Mouse (Mus musculus): ENCODE measurements around the gene Grk6. TPM values are rescaled to one million over a fixed set of nuclear protein-coding genes. Genes with fewer than 3 reads are reported as not detected.

Gene Grk6
- polyA plus RNA-seq, 1 experiment: 8.4 TPM

- Histone ChIP-seq H3K36me3 (ENCODE audit: control insufficient read depth, insufficient read depth, low read length) (no peaks in the 10 kb centered on the region; the same call in 1 of the 2 replicates), H3K27me3 (ENCODE audit: control insufficient read depth, insufficient read depth, low read length) (no peaks in the 10 kb centered on the region), H3K27ac (ENCODE audit: control insufficient read depth, insufficient read depth, low read depth, low read length) (no peak overlapping the region), H3K4me3 (ENCODE audit: control insufficient read depth, low read depth, low read length) (peak overlapping the region; percentile 85), H3K4me1 (ENCODE audit: control insufficient read depth, insufficient read depth, low read length) (peaks cover 23% of the 10 kb centered on the region)
- TF ChIP-seq POLR2A (IDR thresholded peaks at IDR 0.05; ENCODE audit: control insufficient read depth, low read depth, low read length): no peak
- TF ChIP-seq CTCF (IDR thresholded peaks at IDR 0.05; ENCODE audit: control insufficient read depth, insufficient read depth, insufficient replicate concordance, low read depth, low read length): no peak
Observed at GRCm38 (mm10) chr13:55465830-55466440, 21.1 kb downstream of the Grk6 start.

- Histone ChIP-seq H3K4me1 (ENCODE audit: control insufficient read depth, insufficient read depth, low read length) (peaks cover 41% of the 10 kb centered on the region), H3K27me3 (ENCODE audit: control insufficient read depth, insufficient read depth, low read length) (no peaks in the 10 kb centered on the region), H3K36me3 (ENCODE audit: control insufficient read depth, insufficient read depth, low read length) (no peaks in the 10 kb centered on the region; the same call in 1 of the 2 replicates), H3K27ac (ENCODE audit: control insufficient read depth, insufficient read depth, low read depth, low read length) (no peak overlapping the region), H3K4me3 (ENCODE audit: control insufficient read depth, low read depth, low read length) (no peak overlapping the region)
- TF ChIP-seq POLR2A (IDR thresholded peaks at IDR 0.05; ENCODE audit: control insufficient read depth, low read depth, low read length) (no peak), CTCF (IDR thresholded peaks at IDR 0.05; ENCODE audit: control insufficient read depth, insufficient read depth, insufficient replicate concordance, low read depth, low read length) (peak; percentile 25; the same call in 1 of the 2 replicates)
Observed at GRCm38 (mm10) chr13:55468851-55469560, 24.1 kb downstream of the Grk6 start.

- no peak overlapping the region for H3K27ac ChIP-seq (ENCODE audit: control insufficient read depth, insufficient read depth, low read depth, low read length)
- no peaks in the 10 kb centered on the region; the same call in 1 of the 2 replicates for H3K36me3 ChIP-seq (ENCODE audit: control insufficient read depth, insufficient read depth, low read length)
- no peak for TF ChIP-seq CTCF (IDR thresholded peaks at IDR 0.05; ENCODE audit: control insufficient read depth, insufficient read depth, insufficient replicate concordance, low read depth, low read length)
- TF ChIP-seq POLR2A (IDR thresholded peaks at IDR 0.05; ENCODE audit: control insufficient read depth, low read depth, low read length): no peak
- peaks cover 45% of the 10 kb centered on the region for H3K4me1 ChIP-seq (ENCODE audit: control insufficient read depth, insufficient read depth, low read length)
- H3K27me3 ChIP-seq (ENCODE audit: control insufficient read depth, insufficient read depth, low read length): no peaks in the 10 kb centered on the region
- H3K4me3 ChIP-seq (ENCODE audit: control insufficient read depth, low read depth, low read length): no peak overlapping the region
Observed at GRCm38 (mm10) chr13:55470372-55470771, 25.5 kb downstream of the Grk6 start.

GRCm38 (mm10) chr13:55471156-55471818, 26.4 kb downstream of the Grk6 start:
- TF ChIP-seq POLR2A (IDR thresholded peaks at IDR 0.05; ENCODE audit: control insufficient read depth, low read depth, low read length) (0 out of 2 replicates have a peak, but pooled peaks have one; percentile 12), CTCF (IDR thresholded peaks at IDR 0.05; ENCODE audit: control insufficient read depth, insufficient read depth, insufficient replicate concordance, low read depth, low read length) (peak; percentile 65)
- no peaks in the 10 kb centered on the region for H3K27me3 ChIP-seq (ENCODE audit: control insufficient read depth, insufficient read depth, low read length)
- peak overlapping the region; percentile 82 for H3K4me3 ChIP-seq (ENCODE audit: control insufficient read depth, low read depth, low read length)
- H3K27ac ChIP-seq (ENCODE audit: control insufficient read depth, insufficient read depth, low read depth, low read length): no peak overlapping the region; the same call in 1 of the 2 replicates
- H3K4me1 ChIP-seq (ENCODE audit: control insufficient read depth, insufficient read depth, low read length): peaks cover 46% of the 10 kb centered on the region
- H3K36me3 ChIP-seq (ENCODE audit: control insufficient read depth, insufficient read depth, low read length): no peaks in the 10 kb centered on the region

GRCm38 (mm10) chr13:55471819-55472131, 26.9 kb downstream of the Grk6 start:
- TF ChIP-seq CTCF (IDR thresholded peaks at IDR 0.05; ENCODE audit: control insufficient read depth, insufficient read depth, insufficient replicate concordance, low read depth, low read length) (no peak), POLR2A (IDR thresholded peaks at IDR 0.05; ENCODE audit: control insufficient read depth, low read depth, low read length) (no peak)
- H3K27ac ChIP-seq (ENCODE audit: control insufficient read depth, insufficient read depth, low read depth, low read length): peak overlapping the region; percentile 3; the same call in 1 of the 2 replicates
- peaks cover 46% of the 10 kb centered on the region for H3K4me1 ChIP-seq (ENCODE audit: control insufficient read depth, insufficient read depth, low read length)

GRCm38 (mm10) chr13:55472132-55473022, 27.5 kb downstream of the Grk6 start:
- no peaks in the 10 kb centered on the region for H3K27me3 ChIP-seq (ENCODE audit: control insufficient read depth, insufficient read depth, low read length)
- peak overlapping the region; percentile 3; the same call in 1 of the 2 replicates for H3K27ac ChIP-seq (ENCODE audit: control insufficient read depth, insufficient read depth, low read depth, low read length)
- H3K4me3 ChIP-seq (ENCODE audit: control insufficient read depth, low read depth, low read length): peak overlapping the region; percentile 82
- TF ChIP-seq POLR2A (IDR thresholded peaks at IDR 0.05; ENCODE audit: control insufficient read depth, low read depth, low read length) (no peak), CTCF (IDR thresholded peaks at IDR 0.05; ENCODE audit: control insufficient read depth, insufficient read depth, insufficient replicate concordance, low read depth, low read length) (no peak)
- peaks cover 48% of the 10 kb centered on the region for H3K4me1 ChIP-seq (ENCODE audit: control insufficient read depth, insufficient read depth, low read length)
- H3K36me3 ChIP-seq (ENCODE audit: control insufficient read depth, insufficient read depth, low read length): no peaks in the 10 kb centered on the region

More at GRCm38 (mm10) chr13:55471819-55472131, 26.9 kb downstream of the Grk6 start:
- Histone ChIP-seq H3K27me3 (ENCODE audit: control insufficient read depth, insufficient read depth, low read length) (no peaks in the 10 kb centered on the region), H3K4me3 (ENCODE audit: control insufficient read depth, low read depth, low read length) (peak overlapping the region; percentile 82), H3K36me3 (ENCODE audit: control insufficient read depth, insufficient read depth, low read length) (no peaks in the 10 kb centered on the region)

Data from testis, adult 2 months (tissue).